Mouse (Mus musculus): ENCODE data around the gene Hey2.

GRCm38 (mm10) chr10:30843438-30844190 lies 1.0 kb upstream of the Hey2 start:
- no peak for TF ChIP-seq POLR2A (IDR thresholded peaks at IDR 0.05; ENCODE audit: low read depth, low read length)
- no peak for TF ChIP-seq CTCF (IDR thresholded peaks at IDR 0.05; ENCODE audit: extremely low read depth, insufficient read length, insufficient replicate concordance, low read depth, low read length)

Measured in small intestine, adult 2 months (tissue).